Mouse (Mus musculus) intestine, embryonic 15.5 days (tissue): ENCODE data around the gene Eif4a3. TPM values are rescaled to one million over a fixed set of nuclear protein-coding genes. Genes with fewer than 3 reads are reported as not detected.
"Not testable (repeated sequence)": the region's sequence is repeated elsewhere in the genome, so short reads cannot be mapped to it uniquely, and the experiment has no call there.

Source experiments
- ATAC-seq: fragments of 200-750 bp; cut with Nextera tagmentation; 2 replicates; pipeline ENCODE4 v1.8.0; 2017; ENCODE audit warnings: moderate TSS enrichment, moderate library complexity
- H3K27ac ChIP-seq: fragments of 300-500 bp; sonication (generic); 2 replicates; pipeline ENCODE4 v1.5.1; 2015; ENCODE audit warnings: mild to moderate bottlenecking, inconsistent platforms
- H3K27me3 ChIP-seq: fragments of 300-500 bp; sonication (generic); replicated peaks from 2 replicates; pipeline ENCODE4 v1.6.1; 2015; ENCODE audit warnings: inconsistent platforms
- H3K36me3 ChIP-seq: fragments of 300-500 bp; sonication (generic); 2 replicates; pipeline ENCODE4 v1.6.1; 2015; ENCODE audit warnings: inconsistent platforms
- H3K4me1 ChIP-seq: fragments of 300-500 bp; sonication (generic); replicated peaks from 2 replicates; pipeline ENCODE4 v1.6.1; 2015; ENCODE audit warnings: inconsistent platforms
- H3K4me2 ChIP-seq: fragments of 300-500 bp; sonication (generic); replicated peaks from 2 replicates; pipeline ENCODE4 v1.6.1; 2015; ENCODE audit warnings: mild to moderate bottlenecking, inconsistent platforms
- H3K4me3 ChIP-seq: fragments of 300-500 bp; sonication (generic); replicated peaks from 2 replicates; pipeline ENCODE4 v1.5.1; 2015; ENCODE audit warnings: inconsistent platforms
- H3K9ac ChIP-seq: fragments of 300-500 bp; sonication (generic); 2 replicates; pipeline ENCODE4 v1.6.1; 2015; ENCODE audit warnings: inconsistent platforms
- H3K9me3 ChIP-seq: fragments of 300-500 bp; sonication (generic); 2 replicates; pipeline ENCODE4 v1.6.1; 2016; ENCODE audit warnings: inconsistent platforms
- WGBS: fragments of 180-500 bp; shearing (Covaris S2); methylation state at CpG from one replicate; pipeline ENCODE4 v1.1.7; 2015; 5-methylcytosine and 5-hydroxymethylcytosine counted together
- polyA plus RNA-seq: library from polyadenylated mRNA; unstranded; fragments of >200 nt; fragmentation: Nextera tagmentation; extraction: Ambion mirVana; gene quantifications from 2 replicates; pipeline ENCODE4 v1.2.1, GENCODE M21; 2015

The Eif4a3 gene
- polyA plus RNA-seq, 1 experiment from 2014 or later = 335 TPM

- ATAC-seq = peak; percentile 95
Measured at GRCm38 (mm10) chr11:119314252-119314936, 14.5 kb upstream of the Eif4a3 start.

DNA sequence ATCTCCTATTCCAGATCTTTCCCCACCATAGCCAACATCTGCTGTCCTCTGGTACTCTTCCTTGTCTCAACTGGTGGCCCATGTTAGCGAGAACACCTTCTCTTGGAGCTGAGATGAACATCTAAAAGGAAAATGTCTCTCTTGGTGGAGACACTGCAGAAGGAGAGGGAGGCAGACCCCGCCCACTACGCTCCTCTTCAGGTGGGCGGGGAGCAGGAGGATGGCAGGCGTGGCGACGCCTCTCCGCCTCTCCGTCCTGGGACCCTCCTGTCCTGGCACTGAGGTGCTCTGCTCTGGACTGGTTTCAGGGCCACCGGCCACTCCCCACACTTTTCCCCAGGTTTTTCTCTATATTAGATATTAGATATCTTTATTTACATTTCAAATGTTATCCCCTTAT is 10.7 kb upstream of the Eif4a3 start:
- WGBS = 14% methylated on average over 9 of the region's 10 CpGs
- no peak overlapping the region for H3K4me3 ChIP-seq
- H3K27me3 ChIP-seq = no peaks in the 10 kb centered on the region
- no peak overlapping the region for H3K4me2 ChIP-seq
- H3K9me3 ChIP-seq = no peaks in the 10 kb centered on the region
- no peak overlapping the region for H3K27ac ChIP-seq
- H3K9ac ChIP-seq = no peak overlapping the region
- no peak for ATAC-seq
- H3K4me1 ChIP-seq = peaks cover 8% of the 10 kb centered on the region; the same call in 1 of the 2 replicates
- no peaks in the 10 kb centered on the region for H3K36me3 ChIP-seq

More at GRCm38 (mm10) chr11:119314252-119314936, 14.5 kb upstream of the Eif4a3 start:
- Histone ChIP-seq H3K27ac (peak overlapping the region; percentile 87), H3K4me2 (peak overlapping the region; percentile 44), H3K9ac (peak overlapping the region; percentile 24; the same call in 1 of the 2 replicates), H3K9me3 (no peaks in the 10 kb centered on the region), H3K27me3 (no peaks in the 10 kb centered on the region), H3K36me3 (no peaks in the 10 kb centered on the region), H3K4me1 (0 out of 2 replicates have a peak, but pooled peaks cover 4% of the 10 kb centered on the region), H3K4me3 (peak overlapping the region; percentile 27)
- WGBS = 56% methylated on average over 17 of the region's 17 CpGs

GRCm38 (mm10) chr11:119307916-119308315 is 8.0 kb upstream of the Eif4a3 start:
- Histone ChIP-seq H3K36me3 (no peaks in the 10 kb centered on the region), H3K4me2 (no peak overlapping the region), H3K27me3 (no peaks in the 10 kb centered on the region), H3K4me1 (peaks cover 8% of the 10 kb centered on the region; the same call in 1 of the 2 replicates), H3K4me3 (no peak overlapping the region), H3K9ac (no peak overlapping the region), H3K27ac (no peak overlapping the region), H3K9me3 (no peaks in the 10 kb centered on the region)
- ATAC-seq = no peak
- 26% methylated on average over 11 of the region's 11 CpGs for WGBS

GRCm38 (mm10) chr11:119307658-119307867 is 7.7 kb upstream of the Eif4a3 start, which contains the start of gene Card14:
Gene Card14 (plus strand): TSS chr11:119307768.
- no peak within 1 kb of the TSS for H3K9ac ChIP-seq
- peaks cover 8% of the 10 kb centered on the region; the same call in 1 of the 2 replicates for H3K4me1 ChIP-seq
- no peak within 1 kb of the TSS for H3K4me3 ChIP-seq
- 40% methylated on average over 1 of the region's 1 CpGs for WGBS
- no peaks in the 10 kb centered on the region for H3K36me3 ChIP-seq
- no peaks in the 10 kb centered on the region for H3K9me3 ChIP-seq
- no peaks in the 10 kb centered on the region for H3K27me3 ChIP-seq
- H3K27ac ChIP-seq = peak within 1 kb of the TSS; percentile 19; the same call in 1 of the 2 replicates
- no peak for ATAC-seq
- no peak within 1 kb of the TSS for H3K4me2 ChIP-seq

- Histone ChIP-seq H3K36me3 (no peaks in the 10 kb centered on the region), H3K9ac (no peak overlapping the region), H3K27ac (peak overlapping the region; percentile 19; the same call in 1 of the 2 replicates), H3K4me3 (no peak overlapping the region), H3K4me2 (no peak overlapping the region), H3K27me3 (no peaks in the 10 kb centered on the region), H3K4me1 (peaks cover 8% of the 10 kb centered on the region; the same call in 1 of the 2 replicates), H3K9me3 (no peaks in the 10 kb centered on the region)
- ATAC-seq = no peak
- WGBS = 51% methylated on average over 13 of the region's 13 CpGs
Measured at GRCm38 (mm10) chr11:119306762-119307657, 7.1 kb upstream of the Eif4a3 start.

DNA sequence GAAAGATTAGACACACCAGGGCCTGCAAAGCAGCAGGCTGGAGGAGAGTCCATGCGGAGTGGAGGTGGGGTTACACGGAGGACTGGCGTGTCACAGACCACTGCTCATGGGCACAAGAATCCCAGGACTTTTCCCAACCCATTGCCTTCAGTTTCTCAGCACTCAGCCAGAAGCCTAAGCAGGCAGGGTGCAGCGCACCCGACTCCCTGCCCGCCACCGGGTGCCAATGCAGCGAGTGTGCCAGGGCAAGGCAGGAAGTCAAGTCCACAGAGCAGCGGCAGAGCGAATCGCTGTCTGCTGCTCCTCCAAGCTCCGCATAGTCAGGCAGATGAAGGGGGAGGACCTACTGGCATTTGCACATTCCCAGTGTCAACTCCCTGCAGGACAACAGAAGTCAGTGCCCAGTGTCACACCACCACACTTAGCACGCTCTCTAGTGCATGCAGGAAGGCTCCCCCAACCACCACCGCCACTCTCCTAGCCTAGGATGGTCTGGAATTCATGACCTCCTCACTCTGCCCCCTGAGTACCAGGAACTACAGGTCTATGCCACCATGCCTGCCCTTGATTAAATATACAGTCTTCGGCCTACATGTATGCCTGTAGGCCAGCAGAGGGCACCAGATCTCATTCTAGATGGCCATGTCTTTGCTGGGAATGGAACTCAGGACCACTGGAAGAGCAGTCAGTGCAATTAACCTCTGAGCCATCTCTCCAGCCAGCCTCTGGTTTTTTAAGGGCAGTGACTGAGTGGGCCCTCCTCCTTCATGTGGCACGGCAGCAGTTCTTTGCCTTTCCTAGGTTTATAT is 5.2 kb upstream of the Eif4a3 start:
- WGBS = 51% methylated on average over 16 of the region's 16 CpGs
- no peaks in the 10 kb centered on the region for H3K9me3 ChIP-seq
- H3K9ac ChIP-seq = no peak overlapping the region
- H3K27ac ChIP-seq = no peak overlapping the region
- no peak overlapping the region for H3K4me3 ChIP-seq
- no peaks in the 10 kb centered on the region for H3K36me3 ChIP-seq
- H3K27me3 ChIP-seq = no peaks in the 10 kb centered on the region
- H3K4me1 ChIP-seq = peaks cover 6% of the 10 kb centered on the region; the same call in 1 of the 2 replicates
- peak; percentile 31; the same call in 1 of the 2 replicates for ATAC-seq
- no peak overlapping the region for H3K4me2 ChIP-seq

GRCm38 (mm10) chr11:119300986-119301385 is 1.1 kb upstream of the Eif4a3 start:
- Histone ChIP-seq H3K9me3 (no peaks in the 10 kb centered on the region), H3K27me3 (no peaks in the 10 kb centered on the region), H3K36me3 (peaks cover 12% of the 10 kb centered on the region), H3K27ac (no peak overlapping the region), H3K4me3 (no peak overlapping the region), H3K4me2 (no peak overlapping the region), H3K9ac (no peak overlapping the region), H3K4me1 (peaks cover 14% of the 10 kb centered on the region)
- 25% methylated on average over 2 of the region's 2 CpGs for WGBS
- no peak for ATAC-seq

DNA sequence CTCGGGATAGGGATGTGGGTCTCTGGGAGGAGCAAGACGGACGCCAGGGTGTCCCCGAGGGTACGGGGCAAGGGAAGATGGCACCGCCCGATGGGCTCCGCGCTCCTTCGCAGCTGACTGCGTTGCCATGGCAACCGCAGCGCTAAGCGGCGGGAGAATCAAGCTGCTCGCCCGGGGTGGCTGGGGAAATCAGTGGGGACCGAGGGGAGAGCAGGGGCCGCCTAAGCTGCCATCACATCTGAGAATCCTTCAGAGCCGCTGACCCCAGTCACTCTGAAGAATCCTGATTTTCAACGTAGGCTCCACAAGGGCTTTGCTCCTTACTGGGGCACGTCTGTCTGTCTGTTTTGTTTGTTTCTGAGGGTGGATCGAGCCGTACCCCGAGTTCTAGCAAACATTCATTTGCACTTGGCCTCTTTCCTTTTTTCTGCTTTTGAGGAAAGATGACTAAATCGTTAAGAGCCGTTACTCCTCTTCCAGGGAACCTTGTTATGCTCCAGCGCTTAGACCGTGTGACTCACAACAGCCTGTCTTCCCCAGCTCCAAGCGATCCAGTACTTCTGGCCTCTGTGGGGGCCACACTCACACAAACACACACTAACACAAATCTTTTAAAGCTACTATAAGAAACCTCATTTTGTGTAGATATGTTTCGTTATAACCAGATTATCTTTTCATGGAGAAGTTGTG is 502 bp upstream of the Eif4a3 start:
- Histone ChIP-seq H3K36me3 (peaks cover 18% of the 10 kb centered on the region), H3K4me1 (peaks cover 14% of the 10 kb centered on the region), H3K4me3 (peak overlapping the region; percentile 94), H3K9ac (peak overlapping the region; percentile 67), H3K27ac (peak overlapping the region; percentile 82), H3K27me3 (no peaks in the 10 kb centered on the region), H3K9me3 (no peaks in the 10 kb centered on the region), H3K4me2 (peak overlapping the region; percentile 88)
- under 1% methylated on average over 31 of the region's 31 CpGs for WGBS
- no peak; the same call in 1 of the 2 replicates for ATAC-seq

DNA sequence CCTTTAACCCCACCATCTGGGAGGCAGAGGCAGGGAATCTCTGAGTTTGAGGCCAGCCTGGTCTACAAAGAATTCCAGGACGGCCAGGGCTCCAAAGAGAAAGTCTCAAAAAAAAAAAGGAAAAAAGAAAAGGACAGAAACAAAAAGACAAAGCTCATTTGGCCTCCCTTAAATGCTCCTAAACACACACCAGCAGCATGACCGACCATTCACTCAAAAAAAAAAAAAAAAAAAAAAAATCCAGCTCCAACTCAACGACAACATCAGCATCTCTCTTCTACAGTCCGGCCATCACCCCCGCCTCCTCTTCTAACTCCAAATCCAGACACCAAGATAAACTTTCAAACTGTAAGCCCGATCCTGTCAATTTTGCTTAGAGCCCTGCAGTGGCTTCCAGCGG is 972 bp downstream of the Eif4a3 start:
- H3K27ac ChIP-seq = peak overlapping the region; percentile 83; the same call in 1 of the 2 replicates
- H3K27me3 ChIP-seq = no peaks in the 10 kb centered on the region
- peak overlapping the region; percentile 95 for H3K9ac ChIP-seq
- H3K4me3 ChIP-seq = peak overlapping the region; percentile 94
- H3K4me2 ChIP-seq = peak overlapping the region; percentile 88
- peaks cover 14% of the 10 kb centered on the region for H3K4me1 ChIP-seq
- no peaks in the 10 kb centered on the region for H3K9me3 ChIP-seq
- WGBS = 6% methylated on average over 7 of the region's 7 CpGs
- peaks cover 30% of the 10 kb centered on the region for H3K36me3 ChIP-seq
- ATAC-seq = no peak

- H3K9me3 ChIP-seq = no peaks in the 10 kb centered on the region
- H3K27me3 ChIP-seq = no peaks in the 10 kb centered on the region
- peak overlapping the region; percentile 88 for H3K4me2 ChIP-seq
- 0 out of 2 replicates have a peak overlapping the region, but pooled peaks have one; percentile 94 for H3K4me3 ChIP-seq
- H3K27ac ChIP-seq = no peak overlapping the region
- H3K9ac ChIP-seq = peak overlapping the region; percentile 95; the same call in 1 of the 2 replicates
- H3K36me3 ChIP-seq = peaks cover 40% of the 10 kb centered on the region
- peaks cover 14% of the 10 kb centered on the region for H3K4me1 ChIP-seq
- 84% methylated on average over 6 of the region's 6 CpGs for WGBS
- ATAC-seq = no peak
Measured at GRCm38 (mm10) chr11:119297996-119298395, 1.9 kb downstream of the Eif4a3 start.

- H3K36me3 ChIP-seq = peaks cover 82% of the 10 kb centered on the region
- H3K9ac ChIP-seq, H3K9me3 ChIP-seq, H3K4me2 ChIP-seq, H3K27ac ChIP-seq, ATAC-seq, H3K4me1 ChIP-seq, H3K27me3 ChIP-seq, H3K4me3 ChIP-seq: not testable (repeated sequence)
- WGBS = 94% methylated on average over 8 of the region's 8 CpGs
Measured at GRCm38 (mm10) chr11:119292861-119293260, 7.0 kb downstream of the Eif4a3 start.
